Mouse (Mus musculus) bone marrow macrophage, adult 2 months (primary cell): Measurements from ENCODE around the gene Sulf2.

Experiments used
- CTCF ChIP-seq: IDR thresholded peaks from 2 replicates; pipeline ENCODE4 v1.5.1; 2012; ENCODE audit warnings: low read depth, mild to moderate bottlenecking, low read length, moderate library complexity
- POLR2A ChIP-seq: IDR thresholded peaks from 2 replicates; pipeline ENCODE4 v1.6.1; 2012; ENCODE audit warnings: mild to moderate bottlenecking, low read depth, low read length, borderline replicate concordance

- TF ChIP-seq POLR2A (no peak), CTCF (no peak)
Observed at GRCm38 (mm10) chr2:166143871-166144270, 11.6 kb downstream of the Sulf2 start.
